Mouse (Mus musculus): ENCODE measurements at regions not wholly inside any gene's neighbourhood (a gene's known extent, or its start where the extent isn't known, plus 50 kb on each side); places are given as distances from the start of the nearest gene placed in this dataset.
A peak's percentile ranks its signal among the peaks of the same experiment; 100 is the strongest.

GRCm38 (mm10) chr13:47778218-47779009 is 482.6 kb upstream of the Id4 start:
- WGBS: 30% methylated on average over 12 of the region's 14 CpGs

GRCm38 (mm10) chr13:47784406-47784805 is 476.6 kb upstream of the Id4 start:
- Histone ChIP-seq H3K27me3 (no peaks in the 10 kb centered on the region), H3K4me3 (no peak overlapping the region), H3K36me3 (no peaks in the 10 kb centered on the region), H3K4me1 (replicated peaks) (no peaks in the 10 kb centered on the region), H3K9ac (no peak overlapping the region), H3K4me2 (no peak overlapping the region), H3K9me3 (no peaks in the 10 kb centered on the region), H3K27ac (replicated peaks) (no peak overlapping the region)
- WGBS: 93% methylated on average over 3 of the region's 3 CpGs
- ATAC-seq (ENCODE audit: low FRiP score, low read depth): no peak

More at GRCm38 (mm10) chr13:47778218-47779009, 482.6 kb upstream of the Id4 start:
- Histone ChIP-seq H3K27ac (replicated peaks) (peak overlapping the region; percentile 44), H3K4me1 (replicated peaks) (peaks cover 13% of the 10 kb centered on the region), H3K9ac (no peak overlapping the region), H3K36me3 (no peaks in the 10 kb centered on the region), H3K9me3 (no peaks in the 10 kb centered on the region), H3K4me2 (no peak overlapping the region), H3K4me3 (no peak overlapping the region), H3K27me3 (no peaks in the 10 kb centered on the region)
- ATAC-seq (ENCODE audit: low FRiP score, low read depth): no peak

- H3K9me3 ChIP-seq: no peaks in the 10 kb centered on the region
- H3K9ac ChIP-seq: no peak overlapping the region
- ATAC-seq (ENCODE audit: low FRiP score, low read depth): no peak
- H3K4me1 ChIP-seq (replicated peaks): no peaks in the 10 kb centered on the region
- no peaks in the 10 kb centered on the region for H3K27me3 ChIP-seq
- no peak overlapping the region for H3K4me3 ChIP-seq
- H3K27ac ChIP-seq (replicated peaks): no peak overlapping the region
- H3K4me2 ChIP-seq: no peak overlapping the region
- WGBS: 79% methylated on average over 4 of the region's 4 CpGs
- H3K36me3 ChIP-seq: no peaks in the 10 kb centered on the region
These were observed 463.2 kb upstream of the Id4 start for GRCm38 (mm10) chr13:47797859-47798258.

GRCm38 (mm10) chr13:47811711-47812415 is 449.2 kb upstream of the Id4 start:
- no peak overlapping the region for H3K27ac ChIP-seq (replicated peaks)
- H3K9me3 ChIP-seq: no peaks in the 10 kb centered on the region
- no peak overlapping the region for H3K9ac ChIP-seq
- no peak overlapping the region for H3K4me2 ChIP-seq
- no peaks in the 10 kb centered on the region for H3K36me3 ChIP-seq
- no peaks in the 10 kb centered on the region for H3K4me1 ChIP-seq (replicated peaks)
- 80% methylated on average over 6 of the region's 6 CpGs for WGBS
- no peak for ATAC-seq (ENCODE audit: low FRiP score, low read depth)
- no peaks in the 10 kb centered on the region for H3K27me3 ChIP-seq
- no peak overlapping the region for H3K4me3 ChIP-seq

- Histone ChIP-seq H3K4me3 (no peak overlapping the region), H3K27me3 (no peaks in the 10 kb centered on the region), H3K36me3 (no peaks in the 10 kb centered on the region), H3K27ac (replicated peaks) (no peak overlapping the region), H3K9me3 (no peaks in the 10 kb centered on the region), H3K4me1 (replicated peaks) (no peaks in the 10 kb centered on the region), H3K4me2 (no peak overlapping the region), H3K9ac (no peak overlapping the region)
- ATAC-seq (ENCODE audit: low FRiP score, low read depth): no peak
- 86% methylated on average over 9 of the region's 9 CpGs for WGBS
These were observed 442.0 kb upstream of the Id4 start for GRCm38 (mm10) chr13:47818924-47819564.

GRCm38 (mm10) chr13:47836491-47836890 is 424.5 kb upstream of the Id4 start:
- Histone ChIP-seq H3K27ac (replicated peaks) (no peak overlapping the region), H3K4me3 (no peak overlapping the region)
- no peak for ATAC-seq (ENCODE audit: low FRiP score, low read depth)

GRCm38 (mm10) chr13:47842418-47842817 is 418.6 kb upstream of the Id4 start:
- H3K36me3 ChIP-seq: no peaks in the 10 kb centered on the region

More at GRCm38 (mm10) chr13:47836491-47836890, 424.5 kb upstream of the Id4 start:
- no peaks in the 10 kb centered on the region for H3K9me3 ChIP-seq
- whole genome bisulfite sequencing: 39% methylated on average over 9 of the region's 9 CpGs
- H3K4me1 ChIP-seq (replicated peaks): no peaks in the 10 kb centered on the region
- no peaks in the 10 kb centered on the region for H3K36me3 ChIP-seq
- H3K27me3 ChIP-seq: no peaks in the 10 kb centered on the region
- H3K4me2 ChIP-seq: no peak overlapping the region
- H3K9ac ChIP-seq: no peak overlapping the region

DNA sequence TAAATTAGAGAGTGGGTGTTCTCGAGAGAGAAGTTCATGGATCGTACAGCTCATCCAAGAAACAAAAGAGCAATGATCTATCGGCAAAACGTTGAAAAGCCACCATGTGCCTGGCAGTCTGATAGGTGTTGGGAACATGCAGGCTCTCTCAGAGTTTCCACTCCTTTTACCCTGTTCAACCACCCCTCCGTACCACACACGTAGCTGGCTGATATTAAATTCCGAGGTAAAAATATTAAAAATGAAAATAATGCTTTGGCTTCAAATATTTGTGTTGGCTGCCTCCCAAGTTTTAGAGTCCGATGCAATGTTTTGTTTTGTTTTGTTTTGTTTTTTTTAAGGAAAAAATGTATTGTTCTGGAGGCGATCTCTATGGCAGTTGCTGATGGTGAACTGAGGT is 418.0 kb upstream of the Id4 start:
- Histone ChIP-seq H3K9ac (no peak overlapping the region), H3K4me3 (no peak overlapping the region), H3K27me3 (no peaks in the 10 kb centered on the region), H3K27ac (replicated peaks) (peak overlapping the region; percentile 52; the same call in 1 of the 2 replicates), H3K4me1 (replicated peaks) (peaks cover 17% of the 10 kb centered on the region), H3K36me3 (no peaks in the 10 kb centered on the region), H3K4me2 (no peak overlapping the region), H3K9me3 (no peaks in the 10 kb centered on the region)
- no peak for ATAC-seq (ENCODE audit: low FRiP score, low read depth)
- 77% methylated on average over 9 of the region's 9 CpGs for WGBS

More at GRCm38 (mm10) chr13:47842418-47842817, 418.6 kb upstream of the Id4 start:
- no peak overlapping the region for H3K4me2 ChIP-seq
- no peak for ATAC-seq (ENCODE audit: low FRiP score, low read depth)
- no peaks in the 10 kb centered on the region for H3K9me3 ChIP-seq
- no peak overlapping the region for H3K9ac ChIP-seq
- peaks cover 17% of the 10 kb centered on the region for H3K4me1 ChIP-seq (replicated peaks)
- H3K27me3 ChIP-seq: no peaks in the 10 kb centered on the region
- WGBS: 86% methylated on average over 8 of the region's 8 CpGs
- no peak overlapping the region for H3K4me3 ChIP-seq
- H3K27ac ChIP-seq (replicated peaks): no peak overlapping the region

- ATAC-seq (ENCODE audit: low FRiP score, low read depth): no peak
- Histone ChIP-seq H3K27ac (replicated peaks) (peak overlapping the region; percentile 52; the same call in 1 of the 2 replicates), H3K9ac (no peak overlapping the region), H3K4me2 (peak overlapping the region; percentile 37), H3K27me3 (no peaks in the 10 kb centered on the region), H3K4me3 (no peak overlapping the region), H3K36me3 (no peaks in the 10 kb centered on the region), H3K9me3 (no peaks in the 10 kb centered on the region), H3K4me1 (replicated peaks) (peaks cover 22% of the 10 kb centered on the region)
- 16% methylated on average over 13 of the region's 13 CpGs for WGBS
These were observed 417.3 kb upstream of the Id4 start for GRCm38 (mm10) chr13:47843541-47844267.

GRCm38 (mm10) chr13:47846713-47847112 is 414.3 kb upstream of the Id4 start:
- ATAC-seq (ENCODE audit: low FRiP score, low read depth): no peak
- 90% methylated on average over 3 of the region's 3 CpGs for WGBS
- Histone ChIP-seq H3K27ac (replicated peaks) (no peak overlapping the region), H3K4me1 (replicated peaks) (peaks cover 29% of the 10 kb centered on the region), H3K27me3 (no peaks in the 10 kb centered on the region), H3K9me3 (no peaks in the 10 kb centered on the region), H3K36me3 (no peaks in the 10 kb centered on the region), H3K4me3 (no peak overlapping the region), H3K9ac (no peak overlapping the region), H3K4me2 (no peak overlapping the region)

GRCm38 (mm10) chr13:47848371-47849188 is 412.4 kb upstream of the Id4 start:
- 32% methylated on average over 11 of the region's 11 CpGs for WGBS
- peak; percentile 87 for ATAC-seq (ENCODE audit: low FRiP score, low read depth)
- no peak overlapping the region for H3K4me3 ChIP-seq
- no peaks in the 10 kb centered on the region for H3K27me3 ChIP-seq
- H3K27ac ChIP-seq (replicated peaks): peak overlapping the region; percentile 60
- H3K36me3 ChIP-seq: no peaks in the 10 kb centered on the region
- H3K4me2 ChIP-seq: no peak overlapping the region; the same call in 1 of the 2 replicates
- H3K4me1 ChIP-seq (replicated peaks): peaks cover 22% of the 10 kb centered on the region
- no peak overlapping the region for H3K9ac ChIP-seq
- H3K9me3 ChIP-seq: no peaks in the 10 kb centered on the region

Measured in hindbrain, embryonic 15.5 days (tissue).